Mouse (Mus musculus): ENCODE results near the gene Tnr.

Tnr gene

DNA sequence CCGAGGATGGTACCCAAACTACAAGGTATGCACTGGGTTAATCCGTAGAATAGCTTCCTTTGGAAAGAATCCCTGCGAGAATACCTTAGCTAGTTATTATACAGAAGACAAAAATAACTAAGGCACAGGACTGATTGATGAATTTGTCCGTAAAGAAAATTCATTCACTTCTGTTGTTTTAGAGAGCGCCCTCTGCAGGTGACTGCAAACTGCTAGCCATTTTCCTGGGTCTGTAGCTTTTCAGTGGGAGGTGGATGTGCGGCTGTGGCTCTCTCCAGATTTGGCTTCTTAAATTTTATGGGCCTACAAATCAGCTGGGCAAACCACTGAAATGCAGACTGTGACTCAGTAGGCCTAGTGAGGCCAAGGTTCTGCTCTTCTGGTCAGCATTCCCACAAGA is 42.5 kb downstream of the Tnr start:
- DNase-seq (ENCODE audit: low spot score in 2 of 2), result no peak

DNA sequence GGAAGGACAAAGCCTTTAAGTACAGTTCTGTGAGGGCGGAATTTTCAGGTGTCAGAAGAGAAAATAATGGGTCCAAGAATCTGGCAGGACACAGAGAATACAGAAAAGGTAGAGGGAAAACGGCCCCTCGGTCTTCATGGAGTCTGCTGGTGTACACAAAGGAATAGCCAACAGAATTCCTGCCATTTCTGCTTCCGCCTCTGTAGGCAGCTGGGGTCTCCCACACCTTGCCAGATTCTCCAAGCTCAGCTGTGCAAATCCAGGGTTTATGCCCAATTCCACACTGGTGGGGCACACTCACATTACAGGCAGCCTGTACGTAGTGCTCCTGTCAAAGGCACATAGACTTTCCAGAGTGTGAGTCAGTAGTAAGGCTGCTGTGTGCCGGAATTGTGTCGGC is 43.6 kb downstream of the Tnr start:
- DNase-seq (ENCODE audit: low spot score in 2 of 2), result no peak

DNA sequence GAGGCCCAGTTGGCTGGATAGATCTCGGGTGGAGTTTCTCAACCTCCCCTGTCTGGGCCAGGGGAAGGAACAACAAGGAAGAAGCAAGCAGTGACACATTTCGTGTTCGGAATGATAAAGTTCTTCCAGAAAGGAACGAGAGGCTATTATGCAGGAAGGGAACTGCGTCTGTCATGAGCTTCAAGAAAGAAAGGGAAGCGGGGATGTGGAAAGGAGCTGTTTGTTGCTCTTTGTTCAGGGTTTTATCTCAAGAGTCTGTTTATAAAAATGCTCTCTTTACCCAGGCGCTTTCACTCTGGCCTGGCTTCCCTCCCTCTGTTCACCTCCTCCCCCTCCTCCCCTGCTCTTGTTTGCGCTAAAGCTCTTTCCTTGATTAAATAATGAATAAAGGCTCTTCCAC is 46.7 kb downstream of the Tnr start:
- no peak for DNase-seq (ENCODE audit: low spot score in 2 of 2)

DNA sequence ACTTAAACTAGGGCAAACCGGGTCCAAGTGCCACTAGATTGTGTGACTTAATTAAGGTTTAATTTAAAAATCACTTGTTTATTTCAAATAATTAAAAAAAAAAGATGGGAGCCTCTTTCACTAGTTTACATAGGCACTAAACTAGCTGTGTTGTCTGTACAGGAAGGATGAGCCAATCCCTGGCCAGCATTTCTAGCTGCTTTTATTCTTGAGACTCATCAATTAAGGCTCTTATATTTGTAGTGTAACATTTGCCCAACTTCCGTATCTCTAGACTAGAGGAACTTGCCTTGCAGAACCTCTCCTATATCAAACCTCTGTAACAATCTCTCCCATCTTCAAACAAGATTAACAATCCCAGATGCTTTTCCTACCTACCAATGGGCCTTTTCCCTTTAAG is 47.3 kb downstream of the Tnr start:
- DNase-seq (ENCODE audit: low spot score in 2 of 2), result no peak

DNA sequence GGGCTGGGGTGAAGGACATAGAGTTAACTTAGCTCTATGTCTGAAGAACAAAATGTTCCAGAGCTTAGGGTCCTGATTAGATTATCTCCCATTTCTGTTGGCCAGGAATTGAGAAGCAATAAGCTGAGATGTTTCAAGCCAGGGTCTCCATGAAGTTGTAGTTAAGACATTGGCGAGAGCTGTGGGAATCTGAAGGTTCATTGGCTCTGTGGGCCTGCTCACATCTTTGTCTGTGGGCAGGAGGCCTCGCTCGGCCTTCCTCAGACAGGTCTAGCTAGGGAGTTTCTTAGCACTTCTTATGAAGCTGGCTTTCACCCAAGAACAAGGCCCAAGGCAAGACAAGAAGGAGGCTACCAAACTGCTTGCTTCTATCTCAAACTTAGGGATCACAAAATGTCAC is 48.4 kb downstream of the Tnr start:
- no peak for DNase-seq (ENCODE audit: low spot score in 2 of 2)

DNA sequence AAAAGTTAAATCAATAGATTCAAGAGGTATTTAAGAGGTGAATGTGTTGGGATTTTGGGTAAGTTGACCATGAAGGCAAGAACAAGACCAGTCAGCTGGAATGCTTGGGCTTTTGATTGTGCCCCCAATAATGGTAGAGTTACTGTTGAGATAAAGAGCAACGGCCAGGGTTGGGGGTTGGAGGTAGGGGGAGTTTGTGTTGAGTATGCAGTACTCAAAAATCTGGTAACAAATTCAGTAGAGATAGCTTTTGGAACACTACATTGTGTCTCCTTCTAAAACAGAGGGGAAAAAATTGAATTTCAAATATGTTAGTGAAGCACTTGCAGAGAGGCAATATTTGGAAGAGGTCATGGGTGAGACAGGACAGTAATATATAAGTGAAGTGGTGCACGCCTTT is 49.5 kb downstream of the Tnr start:
- DNase-seq (ENCODE audit: low spot score in 2 of 2), result no peak

DNA sequence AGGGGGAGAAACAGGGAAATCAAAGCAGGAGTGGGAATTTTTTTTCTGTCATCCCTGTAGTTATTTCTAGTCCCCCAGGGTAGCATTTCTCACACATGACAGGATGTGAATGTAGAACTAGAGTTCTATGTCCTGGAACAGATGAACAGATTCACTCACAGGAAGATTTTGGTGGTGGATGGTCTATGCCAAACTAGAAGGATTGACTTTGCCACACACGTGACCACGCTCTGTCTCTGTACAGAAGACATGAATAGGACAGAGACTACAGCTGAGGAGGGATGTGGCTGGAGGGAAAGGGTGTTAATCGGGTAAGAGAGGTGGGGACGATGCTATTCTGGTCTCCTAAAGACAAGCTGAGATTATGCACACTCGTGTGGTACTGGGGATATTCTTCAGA is 51.1 kb downstream of the Tnr start:
- no peak for DNase-seq (ENCODE audit: low spot score in 2 of 2)

DNA sequence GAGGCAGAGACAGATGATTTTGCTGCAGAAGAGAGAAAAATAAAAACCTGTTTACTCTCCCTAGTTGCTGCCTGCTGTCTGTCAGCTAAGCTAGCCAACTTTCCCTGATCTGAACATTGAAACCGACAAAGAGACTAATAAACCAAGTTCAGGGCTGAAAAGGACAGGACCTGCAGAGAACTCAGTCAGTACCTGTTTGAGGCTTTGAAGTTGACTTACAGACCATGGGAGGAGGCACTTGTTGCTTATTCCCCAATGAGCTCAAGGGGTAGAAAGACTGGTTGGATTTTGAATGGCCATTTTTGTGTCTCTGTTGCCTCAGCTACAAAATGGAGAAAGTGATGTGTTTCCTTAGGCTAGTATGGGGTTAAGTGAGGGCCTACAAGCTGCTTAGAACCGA is 52.7 kb downstream of the Tnr start:
- DNase-seq (ENCODE audit: low spot score in 2 of 2), result no peak

DNA sequence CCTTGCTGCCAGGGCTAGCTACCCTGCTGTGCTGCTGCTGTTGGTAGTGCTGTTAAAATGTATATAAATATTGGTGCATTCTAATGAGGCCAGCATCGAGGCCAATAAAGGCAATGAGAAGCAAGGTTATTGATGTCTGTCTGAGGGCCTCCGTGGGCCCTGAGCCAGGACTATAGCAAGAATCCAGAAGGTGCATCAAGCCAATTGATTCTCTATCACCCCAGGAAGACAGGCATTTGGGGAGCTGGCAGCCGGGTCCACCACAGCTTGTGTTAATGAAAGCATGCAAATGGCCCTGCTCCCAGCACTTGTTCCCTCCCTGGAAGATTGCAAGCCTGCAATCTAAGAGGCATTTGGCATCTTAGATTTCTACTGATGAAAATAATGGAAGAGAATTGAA is 54.8 kb downstream of the Tnr start:
- DNase-seq (ENCODE audit: low spot score in 2 of 2), result no peak

DNA sequence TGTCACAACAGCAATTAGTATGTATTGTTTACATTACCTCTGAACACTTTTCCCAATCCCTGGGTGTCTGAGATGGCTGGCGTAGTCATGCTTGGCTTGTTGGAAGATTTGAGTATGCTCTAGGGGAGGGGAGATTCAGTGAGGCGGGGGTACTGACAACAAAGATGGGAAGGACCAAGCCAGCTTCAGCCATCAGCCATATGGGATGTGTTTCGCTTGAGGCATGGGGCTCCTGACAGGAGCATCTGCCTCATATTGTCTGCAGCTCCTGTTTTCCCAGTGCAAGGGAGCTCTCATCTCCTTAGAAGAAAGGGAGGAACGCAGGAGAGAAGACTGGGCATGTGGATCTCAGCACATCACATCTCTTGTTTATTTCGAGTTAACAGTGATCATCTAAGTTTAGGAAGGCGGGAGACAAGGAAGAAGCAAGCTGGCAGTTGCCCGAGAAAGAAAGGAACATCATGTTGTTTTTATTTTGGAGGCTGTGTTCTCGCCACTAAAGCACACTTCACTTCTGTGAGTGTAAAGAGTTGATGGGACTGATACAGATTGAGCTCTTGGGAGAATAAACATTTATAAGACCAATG is 56.9 kb downstream of the Tnr start:
- DNase-seq (ENCODE audit: low spot score in 2 of 2), result no peak

DNA sequence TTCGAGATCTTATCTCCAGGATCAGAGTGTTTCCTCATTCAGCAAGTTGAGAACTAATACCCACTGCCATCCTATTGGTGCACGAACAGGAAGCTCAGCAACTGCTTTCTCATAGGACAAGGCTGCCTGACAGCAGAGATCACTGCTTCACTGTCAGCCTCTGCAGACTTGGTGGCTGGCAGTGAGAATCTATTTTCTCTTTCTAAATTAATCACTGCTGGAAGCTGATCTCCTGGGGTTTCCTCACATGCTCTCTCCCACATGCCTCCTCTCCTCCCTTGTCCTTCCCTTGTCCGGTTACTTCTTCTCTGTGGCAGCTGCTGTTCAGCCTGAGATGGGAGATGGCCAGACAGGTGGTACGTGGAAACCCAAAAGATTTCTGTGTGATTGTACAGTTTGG is 60.3 kb downstream of the Tnr start:
- DNase-seq (ENCODE audit: low spot score in 2 of 2), result no peak

DNA sequence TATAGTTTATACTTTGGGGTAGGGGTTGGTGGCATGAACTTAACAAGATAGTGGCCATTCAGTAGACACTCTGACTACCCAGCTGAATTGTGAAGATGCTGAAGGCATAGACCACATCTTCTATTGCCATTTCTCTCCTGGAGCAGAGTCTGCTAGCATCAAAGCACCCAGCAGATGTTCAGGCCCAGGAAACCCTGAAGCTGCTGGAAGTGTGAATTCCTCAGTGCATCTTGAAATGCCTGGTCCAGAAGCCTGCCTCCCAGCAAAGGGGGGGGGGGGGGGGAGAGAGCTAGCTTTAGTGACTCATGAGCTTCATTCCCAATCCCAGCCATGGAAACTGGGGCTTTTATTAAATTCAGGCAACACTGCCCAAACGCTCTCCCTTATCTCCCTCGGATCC is 65.2 kb downstream of the Tnr start:
- no peak for DNase-seq (ENCODE audit: low spot score in 2 of 2)

DNA sequence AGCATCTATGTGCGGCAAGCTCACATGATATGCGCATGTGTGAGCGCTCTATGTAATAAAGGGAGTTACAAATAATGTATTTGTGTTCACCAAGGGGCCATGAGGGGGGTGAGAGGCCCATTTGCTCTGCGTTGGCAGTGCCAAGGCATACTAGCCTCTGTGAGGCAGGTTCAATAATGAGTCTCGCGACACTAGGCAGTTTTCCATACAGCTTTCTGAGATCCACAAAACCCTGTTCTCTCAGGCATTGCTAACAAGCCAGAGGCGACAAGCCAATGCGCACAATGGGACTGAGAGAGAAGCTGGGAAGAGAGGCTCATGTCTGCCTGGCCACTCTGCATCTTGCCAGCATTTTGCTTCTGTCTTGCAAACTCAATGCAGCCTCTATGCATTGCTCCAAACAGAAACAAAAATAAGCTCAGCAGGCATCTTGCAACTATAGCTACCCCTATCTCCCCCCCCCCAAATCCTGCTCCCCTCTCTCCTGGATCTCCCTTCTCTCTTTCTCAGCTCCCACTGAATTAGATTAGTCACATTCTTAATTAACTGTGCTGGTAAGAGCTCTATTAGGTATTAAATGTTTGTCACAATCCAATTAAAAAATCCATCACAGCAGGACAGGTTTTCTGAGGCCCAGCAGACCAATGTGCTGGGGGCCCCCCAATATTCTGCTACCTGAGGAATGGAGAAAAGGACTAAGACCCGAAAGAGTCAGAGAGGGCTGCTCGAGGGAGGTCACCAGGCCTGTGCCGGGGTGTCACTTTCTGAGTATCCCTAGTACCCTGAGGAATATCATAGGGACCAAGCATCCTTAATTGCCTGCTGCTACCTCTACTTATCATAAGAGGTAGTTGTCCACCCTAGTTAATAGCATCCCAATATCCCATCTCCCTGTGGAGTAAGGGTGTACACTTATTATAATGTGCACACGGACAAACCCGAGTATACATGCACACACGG is 70.8 kb downstream of the Tnr start:
- no peak for DNase-seq (ENCODE audit: low spot score in 2 of 2)

DNA sequence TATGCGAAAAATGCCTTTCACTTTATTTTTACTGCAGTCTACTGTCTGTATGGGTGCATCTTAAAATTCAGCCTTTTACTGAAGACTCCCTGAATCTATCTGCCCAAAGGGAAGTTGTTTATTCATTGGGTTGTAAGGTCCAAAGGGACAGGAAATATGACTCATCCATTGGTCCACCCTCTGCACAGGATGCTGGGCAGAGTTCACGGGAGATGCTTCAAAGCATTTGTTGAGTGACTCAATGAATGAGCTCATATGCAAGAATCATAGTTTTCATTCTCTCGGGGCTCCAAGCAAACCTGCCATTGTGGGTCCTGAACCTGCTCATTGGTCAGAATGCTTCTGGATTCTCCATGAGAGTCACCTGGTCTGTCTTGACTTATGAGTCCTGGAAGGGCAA is 72.2 kb downstream of the Tnr start:
- DNase-seq (ENCODE audit: low spot score in 2 of 2), result no peak

DNA sequence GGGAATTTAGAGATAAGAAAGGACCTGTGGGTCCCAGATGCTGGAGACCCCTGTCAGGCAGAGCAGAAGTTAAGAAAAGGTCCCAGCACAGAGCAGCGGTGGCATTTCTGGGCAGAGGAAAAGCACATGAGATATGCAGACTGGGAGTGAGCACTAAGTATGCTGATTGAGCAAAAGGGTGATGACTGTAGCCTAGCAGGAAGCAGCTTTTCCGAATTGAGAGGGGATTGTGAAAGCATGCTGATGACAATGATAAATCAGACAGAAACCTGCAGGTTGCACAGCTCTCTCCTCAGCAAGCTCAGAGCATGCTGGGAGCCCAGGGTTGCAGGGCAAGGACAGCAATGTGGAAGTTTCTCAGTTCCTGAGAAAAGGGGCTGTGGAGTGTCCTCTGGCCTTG is 73.1 kb downstream of the Tnr start:
- no peak for DNase-seq (ENCODE audit: low spot score in 2 of 2)

DNA sequence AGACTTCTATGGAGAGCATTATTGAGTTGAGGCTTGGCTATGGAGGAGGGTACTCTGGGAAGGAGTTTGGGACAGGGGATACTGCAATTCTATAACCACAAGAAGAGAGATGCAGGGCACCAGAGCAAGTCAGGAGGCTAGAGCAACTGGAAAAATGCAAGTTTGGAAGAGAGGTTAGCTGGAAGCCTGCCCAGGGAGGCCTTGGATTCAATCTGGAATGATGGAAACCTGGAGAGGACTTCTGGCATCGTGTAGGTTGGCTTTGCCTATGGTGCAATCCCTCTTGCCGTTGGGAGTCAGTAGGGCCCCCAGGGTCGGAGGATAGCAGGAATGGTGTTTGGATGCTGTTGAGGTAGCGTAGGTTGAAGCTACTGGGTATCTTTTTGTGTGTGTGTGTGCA is 90.0 kb downstream of the Tnr start:
- no peak for DNase-seq (ENCODE audit: low spot score in 2 of 2)

DNA sequence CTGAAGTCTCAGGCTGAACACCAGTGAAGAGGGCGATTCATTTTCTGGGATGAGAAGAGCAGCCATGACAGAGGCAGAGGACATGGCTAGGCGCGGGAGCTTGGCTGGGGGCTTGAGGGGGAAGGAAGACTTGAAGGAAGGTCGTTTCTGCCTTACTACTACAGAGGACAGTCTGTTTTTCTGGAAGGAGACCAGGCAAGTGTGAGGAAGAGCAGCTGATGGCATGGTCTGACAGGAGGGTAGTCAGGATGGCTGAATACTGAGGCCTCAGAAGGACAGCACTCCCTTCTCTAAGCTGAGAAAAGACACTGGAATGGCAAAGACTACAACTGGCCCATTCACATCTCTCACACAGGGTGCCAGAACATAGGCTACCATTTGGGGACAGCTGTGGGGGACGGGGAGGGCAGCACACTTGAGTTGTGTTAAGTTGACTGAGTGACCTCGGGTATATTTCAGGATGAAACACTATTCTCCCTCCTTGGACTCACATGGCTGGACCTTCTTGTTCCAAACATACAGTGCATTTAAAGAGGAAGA is 90.6 kb downstream of the Tnr start:
- no peak for DNase-seq (ENCODE audit: low spot score in 2 of 2)

DNA sequence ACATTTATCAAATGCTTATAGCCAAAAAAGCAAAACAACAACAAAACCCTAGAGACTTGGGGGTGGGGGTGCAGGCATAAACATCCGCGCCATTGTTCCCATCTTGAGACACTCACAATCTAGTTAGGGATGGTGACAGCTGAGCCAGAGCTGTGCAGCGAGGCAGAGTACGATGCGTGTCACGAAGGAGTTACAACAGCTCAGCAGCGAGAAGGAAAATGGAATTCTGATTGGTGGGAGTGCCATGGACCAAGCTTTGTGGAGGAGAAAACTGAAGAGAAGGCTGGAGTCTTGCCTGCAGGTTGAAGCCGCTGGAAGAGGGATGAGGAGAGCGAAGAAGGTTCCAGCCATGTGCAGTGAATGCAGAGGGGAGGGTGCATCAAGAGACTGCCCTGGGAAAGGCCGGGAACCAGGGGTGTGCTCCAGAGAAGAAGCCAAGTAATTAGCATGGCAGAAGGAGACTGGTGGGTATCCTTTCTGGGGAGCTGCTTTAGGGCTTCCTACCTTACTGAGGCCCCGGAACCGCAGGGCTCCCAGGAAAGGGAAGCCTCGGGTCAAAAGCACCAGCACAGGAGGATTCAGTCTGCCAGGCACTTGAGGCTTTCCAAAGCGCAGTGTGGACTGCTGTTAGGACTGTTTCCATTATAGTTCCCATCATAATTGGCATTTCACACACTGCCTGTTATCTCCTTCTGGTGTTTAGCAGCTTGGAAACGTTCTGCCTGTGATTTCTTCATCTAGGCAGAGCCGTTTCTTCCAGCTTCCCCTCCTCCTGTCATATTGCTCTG is 91.3 kb downstream of the Tnr start:
- DNase-seq (ENCODE audit: low spot score in 2 of 2), result no peak

DNA sequence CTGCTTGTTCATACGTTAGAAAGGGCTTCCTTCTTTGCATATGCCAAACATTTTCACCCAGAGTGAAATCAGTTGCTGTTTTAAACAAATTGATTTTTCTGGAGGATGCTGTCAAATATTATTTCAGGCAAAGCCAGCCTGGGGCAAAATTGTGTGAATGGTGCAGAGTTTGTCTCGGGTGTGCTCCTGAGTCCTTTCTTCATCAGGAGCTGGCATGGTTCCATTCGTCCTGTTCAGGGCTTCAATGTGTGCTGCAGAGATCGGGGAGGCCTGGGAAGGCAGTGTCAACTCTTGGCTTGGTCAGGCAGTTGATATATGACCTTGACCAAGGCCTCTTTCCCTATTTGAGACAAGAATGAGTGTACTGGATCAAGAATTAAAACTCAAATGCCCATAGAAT is 92.1 kb downstream of the Tnr start:
- DNase-seq (ENCODE audit: low spot score in 2 of 2), result no peak

DNA sequence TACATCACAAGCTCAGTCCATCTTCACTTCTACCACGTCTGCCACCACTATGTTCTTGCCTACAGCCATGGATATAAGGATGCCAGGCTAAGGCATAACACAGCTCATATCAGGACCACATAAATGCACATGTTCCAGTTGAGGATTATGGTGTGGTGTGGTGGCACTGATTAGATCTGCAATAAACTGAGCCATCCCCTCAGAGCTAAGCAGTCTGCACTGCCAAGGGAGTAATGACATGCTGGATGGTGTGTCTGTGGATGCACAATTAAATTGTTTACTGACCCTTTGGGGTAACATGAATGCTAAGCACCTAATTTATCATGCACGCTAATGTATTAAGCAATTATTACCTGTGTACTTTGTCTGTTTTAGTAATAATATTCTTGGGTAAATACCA is 95.6 kb downstream of the Tnr start:
- DNase-seq (ENCODE audit: low spot score in 2 of 2), result no peak

DNA sequence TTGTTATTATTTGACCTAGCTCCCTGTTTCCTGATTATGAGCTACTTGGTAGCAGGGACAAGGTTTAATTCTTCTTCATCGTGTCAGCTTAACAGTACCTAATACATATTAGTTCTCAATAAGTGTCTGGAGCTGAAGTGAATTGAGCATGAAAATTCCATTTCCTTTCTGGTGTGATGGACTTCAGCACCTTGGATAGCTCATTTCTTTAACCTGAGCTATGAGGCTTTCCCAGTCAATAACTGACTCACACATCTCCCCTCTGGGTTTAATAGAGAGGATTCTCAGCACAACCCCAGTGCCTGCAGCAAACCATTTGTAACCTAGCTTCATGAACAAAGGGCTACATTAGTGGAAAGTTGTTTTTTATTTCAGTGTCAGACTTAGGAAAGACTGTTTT is 97.8 kb downstream of the Tnr start:
- no peak for DNase-seq (ENCODE audit: low spot score in 2 of 2)

DNA sequence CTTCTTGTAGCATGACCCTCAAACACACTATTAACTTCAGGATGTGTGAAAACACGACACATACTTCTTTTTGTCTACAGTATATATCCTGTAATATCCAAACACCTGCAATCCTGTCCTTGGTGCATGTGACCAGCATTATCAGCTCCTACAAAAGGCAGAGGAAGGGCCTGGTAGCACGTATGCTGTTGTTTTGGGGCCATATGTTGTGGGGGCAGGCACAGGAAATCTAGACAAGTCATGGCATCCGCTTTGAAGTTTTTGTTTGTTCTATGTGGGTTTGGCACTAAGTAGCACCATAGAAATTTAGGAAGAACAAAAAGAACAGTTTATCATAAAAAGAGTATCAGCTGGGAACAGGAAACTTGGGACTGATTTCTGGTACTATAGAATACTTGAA is 105.5 kb downstream of the Tnr start:
- DNase-seq (ENCODE audit: low spot score in 2 of 2), result no peak

All from spleen, postnatal 4 days (tissue).